Mouse (Mus musculus): ENCODE results near the gene Pam.

The Pam gene

DNA sequence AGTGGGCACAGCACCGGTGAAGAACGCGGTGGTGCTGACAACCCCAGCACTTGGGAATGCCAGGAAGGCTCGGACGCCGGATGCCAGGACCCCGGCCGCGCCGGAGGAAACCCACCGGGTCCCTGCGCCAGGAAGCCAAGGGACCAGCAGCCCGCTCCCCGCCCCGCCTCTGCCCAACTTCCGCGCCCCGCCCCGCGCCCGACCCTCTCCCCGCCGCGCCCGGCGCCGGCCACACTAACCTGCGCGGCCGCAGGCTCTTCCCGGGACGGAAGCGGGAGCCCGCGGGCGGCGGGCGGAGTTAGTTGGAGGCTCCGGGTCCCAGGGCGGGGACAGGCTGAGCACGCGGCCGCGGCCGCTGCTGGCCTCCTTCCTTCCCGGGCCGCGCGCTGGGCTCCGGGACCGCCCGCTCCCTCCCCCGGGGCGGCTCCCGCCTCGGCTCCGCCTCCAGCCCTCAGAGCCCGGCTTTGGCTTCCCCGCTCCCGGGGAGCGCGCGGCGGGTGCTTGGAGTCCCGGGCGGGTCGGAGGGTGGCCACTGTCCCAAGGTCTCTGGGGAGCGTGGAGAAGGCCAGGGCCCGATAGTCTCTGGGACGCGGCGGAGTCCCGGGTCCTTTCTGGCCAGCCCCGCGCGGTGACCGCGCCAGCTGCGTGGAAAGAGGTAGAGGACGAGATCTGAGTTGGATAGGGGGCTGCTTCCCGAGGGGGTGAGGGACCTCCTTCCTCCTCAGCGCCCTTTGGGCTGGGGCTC, at the start of gene Pam:
TSS of gene Pam (minus strand) at position 401 of the 745 bp plus-strand sequence.
- in situ Hi-C loops (cut with MboI, MseI), result no loop called here

DNA sequence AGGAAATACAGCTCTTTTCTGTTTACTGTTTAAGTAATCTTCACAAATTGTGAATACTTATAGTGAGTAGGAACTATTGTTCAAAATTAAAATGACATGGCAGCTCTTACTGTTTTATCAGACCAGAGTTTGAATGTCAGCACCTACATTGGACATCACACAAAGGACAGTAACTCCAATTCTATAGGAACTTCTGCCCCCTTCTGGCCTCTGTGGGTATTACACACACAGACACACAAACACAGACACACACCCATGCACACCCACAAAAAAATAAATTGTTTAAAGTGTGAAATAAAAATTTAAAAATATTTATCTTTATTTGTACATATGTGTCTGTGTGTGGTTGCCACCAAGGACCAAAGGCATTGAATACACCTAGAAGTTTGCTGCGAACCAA, 49.4 kb upstream of the Pam start:
- in situ Hi-C loops (cut with MboI, MseI), result no loop called here

GRCm38 (mm10) chr1:98131244-98131643, 35.8 kb upstream of the Pam start:
- in situ Hi-C loops (cut with MboI, MseI), result no loop called here

DNA sequence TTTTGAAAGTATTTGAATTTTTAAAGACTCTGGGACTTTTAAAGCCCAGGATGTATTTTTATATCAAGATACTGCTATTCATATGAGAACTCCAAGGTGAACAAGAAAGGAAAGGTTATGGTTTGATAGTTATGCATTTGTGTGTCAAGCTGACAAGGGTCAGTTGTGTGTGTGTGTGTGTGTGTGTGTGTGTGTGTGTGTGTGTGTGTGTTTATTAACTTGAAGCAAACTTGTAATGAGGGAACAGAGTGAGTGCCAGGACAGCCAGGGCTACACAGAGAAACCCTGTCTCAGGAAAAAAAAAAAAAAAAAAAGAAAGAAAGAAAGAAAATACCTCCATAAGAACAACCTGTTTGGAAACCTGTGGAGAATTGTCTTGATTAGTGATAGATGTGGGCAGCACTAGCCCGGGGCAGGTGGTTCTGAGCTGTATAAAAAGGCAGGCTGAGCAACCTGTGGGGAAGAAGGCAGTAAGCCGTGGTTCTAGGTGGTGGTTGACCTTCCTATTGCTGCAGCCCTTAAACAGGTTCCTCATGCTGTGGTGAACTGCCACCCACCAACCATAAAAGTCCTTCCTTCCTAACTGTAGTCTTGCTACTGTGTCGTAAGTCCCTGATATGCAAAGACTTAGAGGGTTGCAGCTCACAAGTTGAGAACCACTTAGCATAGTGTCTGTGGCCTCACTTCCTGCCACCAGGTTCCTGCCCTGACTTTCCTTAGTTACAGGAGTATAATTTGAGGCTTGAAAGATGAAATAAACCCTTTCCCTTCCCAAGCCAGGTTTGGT, 34.3 kb upstream of the Pam start:
- in situ Hi-C loops (cut with MboI, MseI), result no loop called here

GRCm38 (mm10) chr1:98129111-98129510, 33.7 kb upstream of the Pam start:
- in situ Hi-C loops (cut with MboI, MseI), result no loop called here

DNA sequence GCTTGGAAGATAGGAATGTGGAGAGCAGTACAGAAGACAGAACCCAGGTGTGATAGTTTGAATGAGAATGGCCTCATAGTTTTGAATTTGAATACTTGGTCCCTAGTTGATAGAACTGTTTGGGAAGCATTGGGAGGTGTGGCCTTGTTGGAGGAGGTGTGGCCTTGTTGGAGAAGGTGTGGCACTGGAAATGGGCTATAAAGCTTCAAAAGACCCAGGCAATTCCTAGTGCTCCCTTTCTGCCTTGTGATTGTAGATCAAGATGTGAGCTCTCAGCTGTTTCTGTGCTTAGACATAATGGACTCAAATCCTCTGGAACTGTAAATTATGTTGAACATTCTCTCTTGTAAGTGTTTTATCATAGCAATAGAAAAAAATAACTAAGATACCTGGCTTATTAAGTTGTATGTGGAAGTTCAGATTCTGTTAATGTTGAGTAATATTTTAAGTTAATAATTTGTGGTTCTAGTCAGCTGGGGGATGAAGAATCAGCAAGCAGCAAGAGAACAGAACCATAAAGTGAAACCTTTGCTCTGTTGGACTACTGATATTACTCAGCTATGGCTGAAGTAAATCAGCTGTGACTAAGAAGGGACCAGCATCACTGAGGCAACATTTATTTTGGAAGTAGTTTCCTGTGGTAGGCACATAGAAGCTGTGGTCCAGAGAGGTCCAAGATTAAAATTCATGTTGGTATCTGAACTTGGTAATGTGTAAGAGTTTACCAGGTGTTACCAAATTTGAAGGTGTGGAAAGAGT, 33.1 kb upstream of the Pam start:
- in situ Hi-C loops (cut with MboI, MseI), result no loop called here

- in situ Hi-C loops (cut with MboI, MseI), result no loop called here
Observed at GRCm38 (mm10) chr1:98126268-98126667, 30.8 kb upstream of the Pam start.

GRCm38 (mm10) chr1:98124727-98125126, 29.3 kb upstream of the Pam start:
- in situ Hi-C loops (cut with MboI, MseI), result no loop called here

DNA sequence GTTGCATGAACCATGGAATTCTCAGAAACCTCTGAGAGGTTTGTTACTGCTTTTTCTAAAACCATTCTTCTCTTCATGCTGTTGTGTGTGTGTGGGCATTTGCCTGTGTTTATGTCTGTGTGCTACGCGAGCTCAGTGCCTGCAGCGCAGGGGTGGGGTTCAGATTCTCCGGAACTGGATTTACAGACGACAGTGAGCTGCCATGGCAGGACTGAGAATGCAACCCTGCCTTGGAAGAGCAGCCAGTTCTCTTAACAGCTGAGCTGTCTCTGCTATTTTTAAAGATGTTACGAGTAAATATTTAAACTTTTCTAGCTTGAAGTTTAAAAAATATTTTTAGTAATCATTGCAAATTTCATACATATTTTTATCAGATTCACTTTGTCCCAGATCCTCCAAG, 24.1 kb upstream of the Pam start:
- in situ Hi-C loops (cut with MboI, MseI), result no loop called here

- in situ Hi-C loops (cut with MboI, MseI), result no loop called here
Observed at GRCm38 (mm10) chr1:98107599-98107998, 12.2 kb upstream of the Pam start.

- in situ Hi-C loops (cut with MboI, MseI), result no loop called here
Observed at GRCm38 (mm10) chr1:98099441-98099840, 4.0 kb upstream of the Pam start.

DNA sequence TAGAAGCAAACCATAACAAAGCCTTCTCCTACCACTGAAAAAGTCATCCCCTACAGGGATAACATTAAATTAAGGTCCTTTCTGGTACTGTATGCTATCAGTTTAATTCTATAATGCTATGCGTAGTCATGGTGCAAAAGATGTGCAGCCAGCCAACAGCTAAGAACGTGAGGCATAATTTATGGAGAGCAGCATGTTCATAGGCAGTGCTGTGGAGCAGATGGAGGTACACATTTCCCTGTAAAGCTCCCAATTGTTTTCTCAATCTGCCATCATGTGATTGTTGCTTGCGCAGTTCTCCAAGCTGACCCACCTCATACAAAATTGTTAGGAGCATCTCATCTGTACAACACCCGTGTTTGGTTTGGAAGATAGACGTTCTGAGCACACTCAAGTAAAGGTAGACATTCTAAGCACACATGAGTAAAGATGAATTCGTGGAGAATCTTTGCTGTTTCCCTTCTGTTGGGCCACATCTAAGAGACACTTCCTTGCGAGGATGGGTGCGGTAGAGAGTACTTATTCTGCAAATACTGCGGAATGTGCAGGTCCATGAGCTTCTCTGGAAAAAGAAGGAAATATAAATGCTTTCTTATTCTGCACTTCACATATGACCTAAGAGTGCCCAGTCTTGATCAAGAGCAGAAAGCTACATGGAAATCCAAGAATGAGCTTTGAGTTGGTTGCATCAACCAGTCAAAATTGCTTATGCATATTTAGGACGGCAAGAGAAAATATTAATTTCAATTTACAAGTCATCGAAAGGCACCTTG, 2.7 kb upstream of the Pam start:
- in situ Hi-C loops (cut with MboI, MseI), result no loop called here

DNA sequence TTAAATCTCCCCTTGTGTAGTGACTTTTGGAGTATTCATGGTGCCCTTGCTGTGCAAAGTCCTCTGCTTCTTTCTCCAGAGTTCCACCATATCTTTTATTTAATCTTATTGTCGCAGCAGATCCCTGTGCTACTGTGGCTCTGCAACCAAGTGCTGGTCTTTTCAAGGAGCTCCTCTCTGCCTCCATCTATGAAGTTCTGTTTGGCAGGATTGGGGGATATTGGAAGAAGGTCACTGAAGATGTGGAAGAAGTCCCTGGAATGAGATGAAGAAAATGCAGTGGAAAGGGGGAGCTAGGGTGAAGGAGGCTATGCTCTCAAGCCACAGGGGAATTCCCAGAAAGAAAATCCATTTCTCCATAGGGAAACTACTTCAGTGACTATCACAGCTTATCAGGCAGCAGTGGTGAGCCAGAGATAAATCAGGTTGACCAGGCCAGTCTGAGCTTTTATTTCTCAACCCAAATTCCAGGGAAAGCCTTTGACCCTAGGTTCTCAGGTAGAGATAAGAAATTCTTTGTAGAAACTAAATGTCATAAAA, 1.0 kb upstream of the Pam start:
- in situ Hi-C loops (cut with MboI, MseI), result no loop called here

DNA sequence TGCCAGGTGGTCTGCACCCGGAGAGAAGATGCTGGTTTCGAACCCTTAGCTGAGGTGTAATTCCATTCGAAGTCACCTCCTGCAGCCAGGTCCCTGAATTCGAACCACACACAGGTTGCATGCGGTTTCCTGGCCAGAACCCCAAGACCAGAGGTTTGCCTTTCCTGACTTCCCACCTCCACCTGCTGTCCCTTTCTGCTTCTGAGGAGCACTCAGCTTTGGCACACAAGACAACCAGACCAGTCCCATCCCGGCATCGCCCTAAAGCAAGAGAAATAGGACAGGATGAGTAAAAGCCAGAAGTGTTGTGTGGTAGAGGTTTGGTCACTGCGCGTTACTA, 515 bp upstream of the Pam start:
- in situ Hi-C loops (cut with MboI, MseI), result no loop called here

DNA sequence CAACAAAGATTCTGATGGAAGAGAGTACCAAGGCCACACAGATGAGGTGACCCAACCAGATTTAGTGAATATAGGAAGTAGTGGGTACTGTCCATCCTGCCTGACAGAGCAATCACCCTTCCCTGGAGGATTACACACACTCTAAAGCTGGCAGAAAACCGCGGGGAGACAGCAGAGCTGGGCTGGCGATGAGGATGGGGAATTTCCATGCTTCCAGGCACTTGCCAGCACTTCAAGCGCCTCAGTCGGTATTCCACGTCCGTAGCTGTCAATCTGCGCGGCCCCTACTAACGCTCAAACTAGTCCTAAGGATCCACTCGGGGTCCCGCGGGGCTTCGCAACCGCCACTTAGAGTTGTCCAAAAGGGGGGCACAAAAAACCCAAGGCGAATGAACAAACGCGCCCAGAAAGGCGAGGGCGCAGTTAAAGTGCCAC, 618 bp downstream of the Pam start:
- in situ Hi-C loops (cut with MboI, MseI), result no loop called here

DNA sequence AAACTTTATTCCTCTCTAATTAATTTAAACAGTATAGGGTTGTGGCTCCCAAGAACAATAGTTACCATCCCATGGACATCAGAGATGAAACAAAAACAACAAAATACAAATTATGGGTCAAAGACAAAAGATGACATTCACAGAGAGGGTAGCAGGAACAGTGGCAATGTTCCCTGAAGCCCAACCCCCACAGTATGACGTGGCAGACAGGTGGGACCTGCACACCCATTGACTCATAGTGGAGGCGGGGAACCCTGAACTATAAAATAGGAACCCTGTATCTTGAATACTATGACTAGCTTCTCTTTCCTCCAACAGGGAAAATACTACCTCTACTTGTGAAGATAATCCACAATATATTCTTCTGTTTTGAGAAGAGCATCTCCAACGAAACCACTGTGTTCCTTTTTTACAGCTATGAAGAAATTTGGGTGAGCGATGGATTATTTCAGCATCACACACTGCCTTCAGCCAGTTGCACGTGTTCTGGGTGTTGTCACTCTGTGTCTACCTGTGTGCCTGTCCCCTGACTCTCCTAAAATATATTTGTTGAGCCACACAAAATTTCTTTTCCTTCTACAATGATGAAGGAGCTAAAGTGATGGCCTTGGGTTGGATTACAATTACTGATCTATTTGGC, 6.0 kb downstream of the Pam start:
- in situ Hi-C loops (cut with MboI, MseI), result no loop called here

DNA sequence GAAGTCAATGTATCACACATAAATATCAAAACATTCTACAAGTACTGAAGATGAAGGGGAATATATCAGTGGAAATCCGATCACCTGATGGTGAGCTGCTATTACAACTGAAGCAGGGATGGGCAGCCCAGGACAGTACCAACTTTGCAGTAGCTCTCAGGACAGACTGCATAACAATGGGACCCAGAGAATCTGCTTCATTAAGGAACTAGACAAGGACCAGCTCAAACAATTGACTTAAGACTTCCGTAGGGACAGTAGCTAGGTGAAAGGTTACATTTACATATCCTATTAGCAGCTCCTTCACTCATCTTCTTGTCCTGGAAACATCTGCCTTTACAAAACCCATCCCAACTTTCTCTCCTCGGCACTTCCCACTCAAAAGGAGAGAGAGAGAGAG, 9.0 kb downstream of the Pam start:
- in situ Hi-C loops (cut with MboI, MseI), result no loop called here

- in situ Hi-C loops (cut with MboI, MseI), result no loop called here
Observed at GRCm38 (mm10) chr1:98084596-98085274, 10.7 kb downstream of the Pam start.

DNA sequence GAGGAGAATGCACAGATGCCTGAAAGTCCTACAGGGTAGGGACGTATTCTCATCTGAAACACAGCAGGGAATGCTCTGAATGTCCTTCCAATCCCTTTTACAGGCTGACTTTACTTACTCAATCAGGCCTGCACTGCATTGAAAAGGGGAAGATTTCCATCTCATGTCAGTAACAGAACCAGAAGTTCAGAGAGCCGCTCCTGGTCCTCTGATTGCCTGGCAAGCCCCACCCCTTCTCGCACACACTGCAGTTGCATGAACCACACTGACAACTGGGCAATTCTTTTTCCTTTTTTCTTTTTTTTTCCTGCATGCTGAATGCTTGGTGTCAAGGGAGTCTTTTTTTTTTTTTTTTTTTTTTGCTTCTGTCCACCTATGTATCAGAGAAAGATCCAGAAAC, 11.9 kb downstream of the Pam start:
- in situ Hi-C loops (cut with MboI, MseI), result no loop called here

DNA sequence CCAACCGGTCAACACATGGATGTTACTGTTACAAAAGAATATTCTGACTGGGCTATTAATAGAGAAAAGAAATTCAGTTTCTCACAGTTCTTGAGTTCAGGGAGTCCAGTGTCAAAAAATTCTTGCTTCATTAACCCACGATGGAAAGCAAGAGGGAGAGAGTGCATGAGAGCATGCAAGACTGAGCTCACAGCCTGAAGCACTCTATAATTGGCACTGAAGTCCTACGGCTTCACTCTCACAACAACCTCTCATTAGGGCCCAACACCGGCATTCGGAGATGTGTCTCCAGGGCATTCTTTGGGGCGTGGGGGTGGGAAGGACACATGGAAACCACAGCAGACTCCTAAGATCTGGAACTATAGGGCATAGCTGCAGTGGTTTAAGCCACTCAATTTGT, 12.5 kb downstream of the Pam start:
- in situ Hi-C loops (cut with MboI, MseI), result no loop called here

All from T-helper 2 cell (primary cell).